Mouse (Mus musculus) cortical plate, adult 2 months (tissue): ENCODE results near the gene Acer2.

Experiments used
- CTCF ChIP-seq: fragments of 200-500 bp; IDR thresholded peaks from 2 replicates; pipeline ENCODE4 v1.5.1; 2011; ENCODE audit warnings: mild to moderate bottlenecking, control low read depth, low read length; ENCODE audit not compliant: insufficient read depth; ENCODE audit errors: extremely low read depth
- POLR2A ChIP-seq: fragments of 200-500 bp; IDR thresholded peaks from 2 replicates; pipeline ENCODE4 v1.6.1; 2011; ENCODE audit warnings: mild to moderate bottlenecking, low read length, control low read depth; ENCODE audit not compliant: insufficient read depth; ENCODE audit errors: extremely low read depth

DNA sequence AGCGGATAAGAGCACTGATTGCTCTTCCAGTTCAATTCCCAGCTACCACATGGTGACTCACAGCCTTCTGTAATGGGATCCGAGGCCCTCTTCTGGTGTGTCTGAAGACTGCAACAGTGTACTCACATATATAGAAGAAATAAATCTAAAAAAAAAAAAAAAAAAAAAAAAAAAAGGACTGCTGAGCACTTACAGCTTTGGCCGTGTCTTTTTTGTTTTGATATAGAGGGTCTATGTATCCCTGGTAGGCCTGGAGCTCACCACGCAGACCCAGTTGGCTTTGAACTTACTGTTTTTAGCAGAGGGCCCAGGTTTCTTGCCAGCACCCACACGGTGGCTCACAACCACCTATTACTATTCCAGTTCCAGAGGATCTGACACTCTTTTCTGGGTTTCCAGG, 10.1 kb upstream of the Acer2 start:
- TF ChIP-seq CTCF (no peak), POLR2A (no peak)
